Mouse (Mus musculus): ENCODE measurements at regions not wholly inside any gene's neighbourhood (a gene's known extent, or its start where the extent isn't known, plus 50 kb on each side); places are given as distances from the start of the nearest gene placed in this dataset.

GRCm38 (mm10) chr5:62545785-62546184, 220.2 kb downstream of the Arap2 start:
- no peak for DNase-seq (ENCODE audit: low spot score in 2 of 2)

GRCm38 (mm10) chr5:62539304-62539703, 226.7 kb downstream of the Arap2 start:
- DNase-seq (ENCODE audit: low spot score in 2 of 2) = no peak

GRCm38 (mm10) chr5:62511827-62512226, 254.1 kb downstream of the Arap2 start:
- DNase-seq (ENCODE audit: low spot score in 2 of 2) = no peak

GRCm38 (mm10) chr5:62483521-62483920, 282.4 kb downstream of the Arap2 start:
- peak in 1 of 2 experiments; percentile 60 for DNase-seq (ENCODE audit: low spot score in 2 of 2)

GRCm38 (mm10) chr5:62480967-62481366, 285.0 kb downstream of the Arap2 start:
- DNase-seq (ENCODE audit: low spot score in 2 of 2) = no peak

- DNase-seq (ENCODE audit: low spot score in 2 of 2) = no peak
These were observed 292.5 kb downstream of the Arap2 start for GRCm38 (mm10) chr5:62473412-62473811.

GRCm38 (mm10) chr5:62466802-62467201, 299.2 kb downstream of the Arap2 start:
- DNase-seq (ENCODE audit: low spot score in 2 of 2) = no peak

- no peak for DNase-seq (ENCODE audit: low spot score in 2 of 2)
These were observed 303.4 kb downstream of the Arap2 start for GRCm38 (mm10) chr5:62462574-62462973.
